Mouse (Mus musculus) C2C12 (cell line): ENCODE results near the gene Mospd3.

ENCODE experiments used
- CEBPB ChIP-seq: IDR thresholded peaks from one replicate; pipeline ENCODE4 v1.6.1; 2011; ENCODE audit warnings: low read depth, mild to moderate bottlenecking, control low read depth, moderate library complexity
- CTCF ChIP-seq: IDR thresholded peaks from one replicate; pipeline ENCODE4 v1.5.1; 2011; ENCODE audit not compliant: control insufficient read depth, insufficient read depth, insufficient read length
- MAX ChIP-seq: IDR thresholded peaks from one replicate; pipeline ENCODE4 v1.6.1; 2011; ENCODE audit warnings: mild to moderate bottlenecking, control low read depth

GRCm38 (mm10) chr5:137600281-137600618 is 608 bp downstream of the Mospd3 start:
- no peak for TF ChIP-seq CTCF
- no peak for TF ChIP-seq MAX
- no peak for TF ChIP-seq CEBPB
